Mouse (Mus musculus) MEL (cell line): ENCODE data around the gene Lsr. TPM values are rescaled to one million over a fixed set of nuclear protein-coding genes. Genes with fewer than 3 reads are reported as not detected.
A peak's percentile ranks its signal among the peaks of the same experiment; 100 is the strongest.
"Not testable (repeated sequence)": the region's sequence is repeated elsewhere in the genome, so short reads cannot be mapped to it uniquely, and the experiment has no call there.

Experiments used
- DNase-seq: peaks from one replicate; pipeline ENCODE4 v3.0.0; 2011; ENCODE audit warnings: low read depth, low spot score
- H3K27ac ChIP-seq: 2 replicates; pipeline ENCODE4 v1.5.1; 2012; ENCODE audit warnings: low read depth, mild to moderate bottlenecking, control low read depth, low read length, moderate library complexity; ENCODE audit not compliant: control insufficient read depth
- H3K27me3 ChIP-seq, 2 experiments: fragments of 150-350 bp in 1 of 2; sonication (generic) in 1 of 2; 2 replicates each; pipeline ENCODE4 v1.6.1; 2012; ENCODE audit warnings: low read length in 2 of 2, mild to moderate bottlenecking in 2 of 2, improper control_type of control experiment in 1 of 2, moderate library complexity in 1 of 2; ENCODE audit not compliant: insufficient read depth in 2 of 2, control insufficient read depth in 1 of 2
- H3K36me3 ChIP-seq, 2 experiments: 2 replicates each; pipeline ENCODE4 v1.6.1; 2012 to 2014; ENCODE audit warnings: low read length in 2 of 2, improper control_type of control experiment in 1 of 2, inconsistent platforms in 1 of 2, mild to moderate bottlenecking in 1 of 2; ENCODE audit not compliant: insufficient read depth in 2 of 2, control insufficient read depth in 1 of 2
- H3K4me1 ChIP-seq, 2 experiments: fragments of 150-350 bp in 1 of 2; sonication (generic) in 1 of 2; 2 replicates each; pipeline ENCODE4 v1.6.1; 2012; ENCODE audit warnings: low read length in 2 of 2, improper control_type of control experiment in 1 of 2, mild to moderate bottlenecking in 1 of 2; ENCODE audit not compliant: insufficient read depth in 2 of 2, control insufficient read depth in 1 of 2
- H3K4me3 ChIP-seq, 2 experiments: fragments of 150-350 bp in 1 of 2; sonication (generic) in 1 of 2; 2 replicates each; pipeline ENCODE4 v1.5.1; 2012; ENCODE audit warnings: low read depth in 2 of 2, low read length in 2 of 2, mild to moderate bottlenecking in 2 of 2, moderate library complexity in 2 of 2, control low read depth in 1 of 2, improper control_type of control experiment in 1 of 2; ENCODE audit not compliant: control insufficient read depth in 1 of 2, insufficient read depth in 1 of 2
- H3K79me2 ChIP-seq: 2 replicates; pipeline ENCODE4 v1.6.1; 2012; ENCODE audit warnings: mild to moderate bottlenecking, low read length, moderate library complexity; ENCODE audit not compliant: control insufficient read depth, poor library complexity, insufficient read depth
- H3K9ac ChIP-seq: 2 replicates; pipeline ENCODE4 v1.6.1; 2012; ENCODE audit warnings: low read depth, mild to moderate bottlenecking, control low read depth, low read length, moderate library complexity; ENCODE audit not compliant: control insufficient read depth, poor library complexity, severe bottlenecking
- H3K9me3 ChIP-seq: fragments of 150-350 bp; sonication (generic); replicated peaks from 2 replicates; pipeline ENCODE4 v1.6.1; 2012; ENCODE audit warnings: mild to moderate bottlenecking, low read length, improper control_type of control experiment, moderate library complexity; ENCODE audit not compliant: insufficient read depth
- CHD2 ChIP-seq: IDR thresholded peaks from 2 replicates; pipeline ENCODE4 v1.6.1; 2011; ENCODE audit warnings: low read length, improper control_type of control experiment
- HCFC1 ChIP-seq: IDR thresholded peaks from 2 replicates; pipeline ENCODE4 v1.6.1; 2012; ENCODE audit warnings: low read depth, mild to moderate bottlenecking, inconsistent platforms, low read length, improper control_type of control experiment, moderate library complexity
- TAL1 ChIP-seq: IDR thresholded peaks from 2 replicates; pipeline ENCODE4 v1.6.1; 2012; ENCODE audit warnings: mild to moderate bottlenecking, inconsistent platforms, low read length, moderate library complexity, mixed read lengths
- polyA plus RNA-seq, 2 experiments: library from polyadenylated mRNA; stranded (reverse) in 1 of 2; unstranded in 1 of 2; fragments of >175 nt in 1 of 2; fragments of >200 nt in 1 of 2; gene quantifications; 2 replicates each; pipeline versions ENCODE4 v1.2.1 to v1.2.4; 2012; ENCODE audit warnings: low replicate concordance in 2 of 2, low read depth in 1 of 2; ENCODE audit not compliant: insufficient read length in 2 of 2, insufficient read depth in 1 of 2, missing spikeins in 1 of 2
- total RNA-seq: library from RNA; depleted of rRNA; stranded (reverse); fragments of 300-350 nt; gene quantifications from 2 replicates; pipeline ENCODE4 v1.2.3, GENCODE M21; 2012

Gene Lsr
- total and polyA plus RNA-seq, 3 experiments = 0.22 TPM; not detected in 2

- H3K9me3 ChIP-seq, H3K79me2 ChIP-seq, H3K4me1 ChIP-seq, H3K9ac ChIP-seq, H3K27me3 ChIP-seq, H3K4me3 ChIP-seq, H3K27ac ChIP-seq, DNase-seq, H3K36me3 ChIP-seq: not testable (repeated sequence)
Measured at GRCm38 (mm10) chr7:30944706-30945105, 28.6 kb downstream of the Lsr start.

- H3K27ac ChIP-seq = no peak within 1 kb of the TSS
- no peak within 1 kb of the TSS for H3K9ac ChIP-seq
- no peaks in the 10 kb centered on the region for H3K4me1 ChIP-seq
- TF ChIP-seq CHD2 (no peak), HCFC1 (no peak), TAL1 (no peak)
- H3K36me3 ChIP-seq = no peaks in the 10 kb centered on the region
- DNase-seq = peak; percentile 1
- no peak within 1 kb of the TSS for H3K4me3 ChIP-seq
- no peaks in the 10 kb centered on the region; a peak in 1 of 4 replicates for H3K27me3 ChIP-seq
- H3K9me3 ChIP-seq = no peaks in the 10 kb centered on the region
- no peaks in the 10 kb centered on the region for H3K79me2 ChIP-seq
Measured at GRCm38 (mm10) chr7:30943909-30944635, 29.2 kb downstream of the Lsr start, which contains the start of gene Hamp. Gene Hamp (minus strand): TSS chr7:30944032.

- H3K36me3 ChIP-seq, H3K4me3 ChIP-seq, DNase-seq, H3K9me3 ChIP-seq, H3K79me2 ChIP-seq, H3K9ac ChIP-seq, H3K4me1 ChIP-seq, H3K27me3 ChIP-seq, H3K27ac ChIP-seq: not testable (repeated sequence)
Measured at GRCm38 (mm10) chr7:30942365-30942764, 30.9 kb downstream of the Lsr start.

- not testable (repeated sequence) for H3K79me2 ChIP-seq, H3K27me3 ChIP-seq, H3K9ac ChIP-seq, H3K4me3 ChIP-seq, H3K4me1 ChIP-seq, H3K36me3 ChIP-seq, H3K9me3 ChIP-seq, H3K27ac ChIP-seq
- DNase-seq = peak; percentile 4
Measured at GRCm38 (mm10) chr7:30940070-30940469, 33.2 kb downstream of the Lsr start.

- H3K79me2 ChIP-seq, H3K27ac ChIP-seq, H3K9ac ChIP-seq, H3K27me3 ChIP-seq, H3K9me3 ChIP-seq, H3K36me3 ChIP-seq, H3K4me3 ChIP-seq, H3K4me1 ChIP-seq, DNase-seq: not testable (repeated sequence)
Measured at GRCm38 (mm10) chr7:30935422-30936099, 37.7 kb downstream of the Lsr start.

GRCm38 (mm10) chr7:30924581-30924980, 48.7 kb downstream of the Lsr start, which contains the start of gene Hamp2:
Gene Hamp2 (minus strand): TSS chr7:30924681.
- H3K27me3 ChIP-seq, H3K36me3 ChIP-seq, H3K27ac ChIP-seq, H3K9me3 ChIP-seq, H3K79me2 ChIP-seq, DNase-seq, H3K9ac ChIP-seq, H3K4me3 ChIP-seq, H3K4me1 ChIP-seq: not testable (repeated sequence)
